Mouse (Mus musculus): ENCODE results near the gene Ifna5. TPM values are rescaled to one million over a fixed set of nuclear protein-coding genes. Genes with fewer than 3 reads are reported as not detected.
"Not testable (repeated sequence)": the region's sequence is repeated elsewhere in the genome, so short reads cannot be mapped to it uniquely, and the experiment has no call there.

Ifna5 gene
- not detected in 2 replicates for polyA plus RNA-seq (2015; fragmentation: Nextera tagmentation; extraction: Ambion mirVana)

DNA sequence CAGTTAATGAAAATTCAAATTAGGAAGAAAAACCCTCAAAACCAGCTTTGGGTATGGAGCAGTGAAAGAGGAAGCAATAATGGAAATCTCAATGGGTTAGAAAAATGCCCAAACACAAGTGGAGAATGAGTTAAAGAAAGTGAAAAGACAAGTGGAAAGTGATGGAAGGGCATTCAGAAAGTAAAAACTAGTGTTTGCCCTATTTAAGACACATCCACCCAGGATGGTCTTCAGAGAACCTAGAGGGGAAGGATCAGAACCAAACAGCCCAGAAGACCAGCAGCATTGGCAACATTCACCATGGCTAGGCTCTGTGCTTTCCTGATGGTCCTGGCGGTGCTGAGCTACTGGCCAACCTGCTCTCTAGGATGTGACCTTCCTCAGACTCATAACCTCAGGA is at the start of gene Ifna5:
Ifna5 (plus strand) TSS at position 301 of the 400 bp plus-strand sequence.
- not testable (repeated sequence) for ATAC-seq; H3K27me3 ChIP-seq (replicated peaks; ENCODE audit: control insufficient read depth, insufficient read depth, low read length); H3K4me2 ChIP-seq (ENCODE audit: low read length); H3K27ac ChIP-seq (ENCODE audit: low read length); H3K9me3 ChIP-seq (ENCODE audit: control insufficient read depth, low read length); H3K36me3 ChIP-seq (ENCODE audit: control insufficient read depth, insufficient read depth); H3K4me1 ChIP-seq (replicated peaks; ENCODE audit: control insufficient read depth, insufficient read depth, low read length); H3K9ac ChIP-seq (replicated peaks; ENCODE audit: low read depth, low read length); H3K4me3 ChIP-seq (replicated peaks; ENCODE audit: low read length)
- 78% methylated on average over 1 of the region's 1 CpGs for WGBS

DNA sequence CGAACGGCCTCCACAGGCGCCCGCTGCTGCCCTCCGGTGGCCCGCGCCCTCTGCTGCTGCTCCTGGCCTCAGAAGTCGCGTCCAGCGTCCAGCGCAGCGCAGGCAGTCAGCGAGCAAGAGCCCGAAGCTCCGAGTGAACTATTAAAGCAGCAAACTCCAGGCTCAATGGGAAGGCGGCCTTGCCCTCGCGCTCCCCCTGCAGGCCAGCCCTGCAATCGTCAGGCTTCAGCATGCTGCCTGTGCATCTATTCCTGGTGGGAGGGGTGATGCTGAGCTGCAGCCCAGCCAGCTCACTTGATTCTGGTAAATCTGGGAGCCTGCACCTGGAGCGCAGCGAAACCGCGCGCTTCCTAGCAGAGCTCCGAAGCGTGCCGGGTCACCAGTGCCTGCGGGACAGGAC is 46.9 kb upstream of the Ifna5 start, which contains the start of gene Gm13277:
Gm13277 (plus strand) TSS at position 231 of the 400 bp plus-strand sequence.
- not testable (repeated sequence) for H3K36me3 ChIP-seq (ENCODE audit: control insufficient read depth, insufficient read depth); ATAC-seq
- whole genome bisulfite sequencing, result 0% methylated on average over 1 of the region's 28 CpGs

DNA sequence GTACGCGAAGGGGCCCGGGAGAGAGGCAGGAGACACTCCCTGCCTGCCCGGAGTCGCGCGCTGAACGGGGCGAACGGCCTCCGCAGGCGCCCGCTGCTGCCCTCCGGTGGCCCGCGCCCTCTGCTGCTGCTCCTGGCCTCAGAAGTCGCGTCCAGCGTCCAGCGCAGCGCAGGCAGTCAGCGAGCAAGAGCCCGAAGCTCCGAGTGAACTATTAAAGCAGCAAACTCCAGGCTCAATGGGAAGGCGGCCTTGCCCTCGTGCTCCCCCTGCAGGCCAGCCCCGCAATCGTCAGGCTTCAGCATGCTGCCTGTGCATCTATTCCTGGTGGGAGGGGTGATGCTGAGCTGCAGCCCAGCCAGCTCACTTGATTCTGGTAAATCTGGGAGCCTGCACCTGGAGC is 44.1 kb upstream of the Ifna5 start, which contains the start of gene Gm13278:
Gm13278 (plus strand) TSS at position 301 of the 400 bp plus-strand sequence.
- H3K27me3 ChIP-seq (replicated peaks; ENCODE audit: control insufficient read depth, insufficient read depth, low read length); H3K36me3 ChIP-seq (ENCODE audit: control insufficient read depth, insufficient read depth); H3K27ac ChIP-seq (ENCODE audit: low read length); H3K4me1 ChIP-seq (replicated peaks; ENCODE audit: control insufficient read depth, insufficient read depth, low read length); H3K9ac ChIP-seq (replicated peaks; ENCODE audit: low read depth, low read length); H3K4me3 ChIP-seq (replicated peaks; ENCODE audit: low read length); H3K4me2 ChIP-seq (ENCODE audit: low read length); H3K9me3 ChIP-seq (ENCODE audit: control insufficient read depth, low read length); ATAC-seq: not testable (repeated sequence)
- no CpG with 5 or more reads among the region's 28 CpGs for WGBS

More for the DNA sequence above, 46.9 kb upstream of the Ifna5 start, which contains the start of gene Gm13277:
- H3K4me2 ChIP-seq (ENCODE audit: low read length); H3K9me3 ChIP-seq (ENCODE audit: control insufficient read depth, low read length); H3K27ac ChIP-seq (ENCODE audit: low read length); H3K9ac ChIP-seq (replicated peaks; ENCODE audit: low read depth, low read length); H3K27me3 ChIP-seq (replicated peaks; ENCODE audit: control insufficient read depth, insufficient read depth, low read length); H3K4me1 ChIP-seq (replicated peaks; ENCODE audit: control insufficient read depth, insufficient read depth, low read length); H3K4me3 ChIP-seq (replicated peaks; ENCODE audit: low read length): not testable (repeated sequence)

DNA sequence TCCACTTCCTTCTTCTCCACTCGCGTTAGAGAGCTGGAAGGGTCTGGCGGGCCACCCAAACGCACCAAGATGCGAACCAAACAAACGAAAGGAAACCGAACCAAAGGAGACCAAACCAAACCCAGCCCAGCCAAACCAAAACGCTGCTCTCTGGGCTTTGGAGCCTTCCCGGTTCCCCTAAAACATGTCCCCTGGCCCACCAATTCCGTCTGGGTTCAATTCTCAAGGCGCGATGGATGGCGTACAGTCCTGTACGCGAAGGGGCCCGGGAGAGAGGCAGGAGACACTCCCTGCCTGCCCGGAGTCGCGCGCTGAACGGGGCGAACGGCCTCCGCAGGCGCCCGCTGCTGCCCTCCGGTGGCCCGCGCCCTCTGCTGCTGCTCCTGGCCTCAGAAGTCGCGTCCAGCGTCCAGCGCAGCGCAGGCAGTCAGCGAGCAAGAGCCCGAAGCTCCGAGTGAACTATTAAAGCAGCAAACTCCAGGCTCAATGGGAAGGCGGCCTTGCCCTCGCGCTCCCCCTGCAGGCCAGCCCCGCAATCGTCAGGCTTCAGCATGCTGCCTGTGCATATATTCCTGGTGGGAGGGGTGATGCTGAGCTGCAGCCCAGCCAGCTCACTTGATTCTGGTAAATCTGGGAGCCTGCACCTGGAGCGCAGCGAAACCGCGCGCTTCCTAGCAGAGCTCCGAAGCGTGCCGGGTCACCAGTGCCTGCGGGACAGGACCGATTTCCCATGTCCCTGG is 41.2 kb upstream of the Ifna5 start, which contains the start of gene Gm13275:
Gm13275 (plus strand) TSS at position 552 of the 740 bp plus-strand sequence.
- ATAC-seq; H3K4me1 ChIP-seq (replicated peaks; ENCODE audit: control insufficient read depth, insufficient read depth, low read length); H3K9me3 ChIP-seq (ENCODE audit: control insufficient read depth, low read length); H3K4me3 ChIP-seq (replicated peaks; ENCODE audit: low read length); H3K4me2 ChIP-seq (ENCODE audit: low read length); H3K36me3 ChIP-seq (ENCODE audit: control insufficient read depth, insufficient read depth); H3K27me3 ChIP-seq (replicated peaks; ENCODE audit: control insufficient read depth, insufficient read depth, low read length); H3K9ac ChIP-seq (replicated peaks; ENCODE audit: low read depth, low read length); H3K27ac ChIP-seq (ENCODE audit: low read length): not testable (repeated sequence)
- WGBS, result 0% methylated on average over 6 of the region's 52 CpGs

DNA sequence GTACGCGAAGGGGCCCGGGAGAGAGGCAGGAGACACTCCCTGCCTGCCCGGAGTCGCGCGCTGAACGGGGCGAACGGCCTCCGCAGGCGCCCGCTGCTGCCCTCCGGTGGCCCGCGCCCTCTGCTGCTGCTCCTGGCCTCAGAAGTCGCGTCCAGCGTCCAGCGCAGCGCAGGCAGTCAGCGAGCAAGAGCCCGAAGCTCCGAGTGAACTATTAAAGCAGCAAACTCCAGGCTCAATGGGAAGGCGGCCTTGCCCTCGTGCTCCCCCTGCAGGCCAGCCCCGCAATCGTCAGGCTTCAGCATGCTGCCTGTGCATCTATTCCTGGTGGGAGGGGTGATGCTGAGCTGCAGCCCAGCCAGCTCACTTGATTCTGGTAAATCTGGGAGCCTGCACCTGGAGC is 38.2 kb upstream of the Ifna5 start, which contains the start of gene Gm13279:
Gm13279 (plus strand) TSS at position 301 of the 400 bp plus-strand sequence.
- not testable (repeated sequence) for ATAC-seq; H3K4me1 ChIP-seq (replicated peaks; ENCODE audit: control insufficient read depth, insufficient read depth, low read length); H3K27ac ChIP-seq (ENCODE audit: low read length); H3K9ac ChIP-seq (replicated peaks; ENCODE audit: low read depth, low read length); H3K27me3 ChIP-seq (replicated peaks; ENCODE audit: control insufficient read depth, insufficient read depth, low read length); H3K4me2 ChIP-seq (ENCODE audit: low read length); H3K9me3 ChIP-seq (ENCODE audit: control insufficient read depth, low read length); H3K36me3 ChIP-seq (ENCODE audit: control insufficient read depth, insufficient read depth); H3K4me3 ChIP-seq (replicated peaks; ENCODE audit: low read length)
- no CpG with 5 or more reads among the region's 28 CpGs for WGBS

DNA sequence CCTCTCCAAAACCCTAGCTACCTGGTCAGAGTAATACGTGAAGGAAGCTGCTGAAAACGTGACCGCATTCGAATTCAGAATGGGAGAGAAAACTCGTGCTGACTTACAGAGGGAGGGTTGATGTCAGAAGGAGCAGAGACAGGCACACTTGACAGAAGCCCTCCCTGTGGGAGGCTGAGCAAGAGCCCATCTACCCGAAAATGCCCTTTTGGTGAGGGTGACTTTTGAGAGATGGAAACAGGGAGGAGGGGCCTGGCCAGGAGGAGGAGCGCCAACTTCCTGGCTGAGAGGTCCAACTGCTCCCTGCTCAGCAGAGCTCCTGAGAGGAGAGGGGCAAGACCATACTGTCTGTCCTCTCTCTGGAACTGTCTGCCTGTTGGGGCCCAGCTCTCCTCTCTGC is 36.0 kb upstream of the Ifna5 start, which contains the start of gene Gm13285:
Gm13285 (plus strand) TSS at position 301 of the 400 bp plus-strand sequence.
- H3K4me3 ChIP-seq (replicated peaks; ENCODE audit: low read length); H3K27ac ChIP-seq (ENCODE audit: low read length); H3K27me3 ChIP-seq (replicated peaks; ENCODE audit: control insufficient read depth, insufficient read depth, low read length); H3K9ac ChIP-seq (replicated peaks; ENCODE audit: low read depth, low read length); ATAC-seq; H3K4me2 ChIP-seq (ENCODE audit: low read length); H3K4me1 ChIP-seq (replicated peaks; ENCODE audit: control insufficient read depth, insufficient read depth, low read length); H3K9me3 ChIP-seq (ENCODE audit: control insufficient read depth, low read length); H3K36me3 ChIP-seq (ENCODE audit: control insufficient read depth, insufficient read depth): not testable (repeated sequence)
- 33% methylated on average over 1 of the region's 7 CpGs for WGBS

DNA sequence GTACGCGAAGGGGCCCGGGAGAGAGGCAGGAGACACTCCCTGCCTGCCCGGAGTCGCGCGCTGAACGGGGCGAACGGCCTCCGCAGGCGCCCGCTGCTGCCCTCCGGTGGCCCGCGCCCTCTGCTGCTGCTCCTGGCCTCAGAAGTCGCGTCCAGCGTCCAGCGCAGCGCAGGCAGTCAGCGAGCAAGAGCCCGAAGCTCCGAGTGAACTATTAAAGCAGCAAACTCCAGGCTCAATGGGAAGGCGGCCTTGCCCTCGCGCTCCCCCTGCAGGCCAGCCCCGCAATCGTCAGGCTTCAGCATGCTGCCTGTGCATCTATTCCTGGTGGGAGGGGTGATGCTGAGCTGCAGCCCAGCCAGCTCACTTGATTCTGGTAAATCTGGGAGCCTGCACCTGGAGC is 32.4 kb upstream of the Ifna5 start, which contains the start of gene Gm13287:
Gm13287 (plus strand) TSS at position 301 of the 400 bp plus-strand sequence.
- no CpG with 5 or more reads among the region's 29 CpGs for WGBS
- H3K27me3 ChIP-seq (replicated peaks; ENCODE audit: control insufficient read depth, insufficient read depth, low read length); H3K4me1 ChIP-seq (replicated peaks; ENCODE audit: control insufficient read depth, insufficient read depth, low read length); H3K4me2 ChIP-seq (ENCODE audit: low read length); ATAC-seq; H3K36me3 ChIP-seq (ENCODE audit: control insufficient read depth, insufficient read depth); H3K9me3 ChIP-seq (ENCODE audit: control insufficient read depth, low read length); H3K27ac ChIP-seq (ENCODE audit: low read length); H3K9ac ChIP-seq (replicated peaks; ENCODE audit: low read depth, low read length); H3K4me3 ChIP-seq (replicated peaks; ENCODE audit: low read length): not testable (repeated sequence)

DNA sequence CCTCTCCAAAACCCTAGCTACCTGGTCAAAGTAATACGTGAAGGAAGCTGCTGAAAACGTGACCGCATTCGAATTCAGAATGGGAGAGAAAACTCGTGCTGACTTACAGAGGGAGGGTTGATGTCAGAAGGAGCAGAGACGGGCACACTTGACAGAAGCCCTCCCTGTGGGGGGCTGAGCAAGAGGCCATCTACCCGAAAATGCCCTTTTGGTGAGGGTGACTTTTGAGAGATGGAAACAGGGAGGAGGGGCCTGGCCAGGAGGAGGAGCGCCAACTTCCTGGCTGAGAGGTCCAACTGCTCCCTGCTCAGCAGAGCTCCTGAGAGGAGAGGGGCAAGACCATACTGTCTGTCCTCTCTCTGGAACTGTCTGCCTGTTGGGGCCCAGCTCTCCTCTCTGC is 30.1 kb upstream of the Ifna5 start, which contains the start of gene Gm13288:
Gm13288 (plus strand) TSS at position 301 of the 400 bp plus-strand sequence.
- not testable (repeated sequence) for H3K4me1 ChIP-seq (replicated peaks; ENCODE audit: control insufficient read depth, insufficient read depth, low read length); H3K9me3 ChIP-seq (ENCODE audit: control insufficient read depth, low read length); H3K36me3 ChIP-seq (ENCODE audit: control insufficient read depth, insufficient read depth); H3K9ac ChIP-seq (replicated peaks; ENCODE audit: low read depth, low read length); H3K27me3 ChIP-seq (replicated peaks; ENCODE audit: control insufficient read depth, insufficient read depth, low read length); ATAC-seq; H3K27ac ChIP-seq (ENCODE audit: low read length)
- Histone ChIP-seq H3K4me2 (ENCODE audit: low read length) (peak within 1 kb of the TSS; percentile 31; the same call in 1 of the 2 replicates), H3K4me3 (replicated peaks; ENCODE audit: low read length) (0 out of 2 replicates have a peak within 1 kb of the TSS, but pooled peaks have one; percentile 20)
- no CpG with 5 or more reads among the region's 8 CpGs for WGBS

DNA sequence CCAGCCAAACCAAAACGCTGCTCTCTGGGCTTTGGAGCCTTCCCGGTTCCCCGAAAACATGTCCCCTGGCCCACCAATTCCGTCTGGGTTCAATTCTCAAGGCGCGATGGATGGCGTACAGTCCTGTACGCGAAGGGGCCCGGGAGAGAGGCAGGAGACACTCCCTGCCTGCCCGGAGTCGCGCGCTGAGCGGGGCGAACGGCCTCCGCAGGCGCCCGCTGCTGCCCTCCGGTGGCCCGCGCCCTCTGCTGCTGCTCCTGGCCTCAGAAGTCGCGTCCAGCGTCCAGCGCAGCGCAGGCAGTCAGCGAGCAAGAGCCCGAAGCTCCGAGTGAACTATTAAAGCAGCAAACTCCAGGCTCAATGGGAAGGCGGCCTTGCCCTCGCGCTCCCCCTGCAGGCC is 29.6 kb upstream of the Ifna5 start:
- 0 out of 2 replicates have a peak overlapping the region, but pooled peaks have one; percentile 20 for H3K4me3 ChIP-seq (replicated peaks; ENCODE audit: low read length)
- 0% methylated on average over 12 of the region's 34 CpGs for WGBS
- not testable (repeated sequence) for H3K9me3 ChIP-seq (ENCODE audit: control insufficient read depth, low read length); H3K4me1 ChIP-seq (replicated peaks; ENCODE audit: control insufficient read depth, insufficient read depth, low read length); H3K27ac ChIP-seq (ENCODE audit: low read length); ATAC-seq; H3K9ac ChIP-seq (replicated peaks; ENCODE audit: low read depth, low read length); H3K27me3 ChIP-seq (replicated peaks; ENCODE audit: control insufficient read depth, insufficient read depth, low read length); H3K36me3 ChIP-seq (ENCODE audit: control insufficient read depth, insufficient read depth)
- H3K4me2 ChIP-seq (ENCODE audit: low read length), result peak overlapping the region; percentile 31; the same call in 1 of the 2 replicates

All from forebrain, embryonic 16.5 days (tissue).